Mouse (Mus musculus) kidney, adult 18-20 months (tissue): ENCODE data around the gene Amotl1.

Experiments used
- DNase-seq: peaks from one replicate; pipeline ENCODE4 v3.0.0; 2021

Amotl1 gene

GRCm38 (mm10) chr9:14534833-14535456 is 109.9 kb downstream of the Amotl1 start:
- DNase-seq: no peak

- no peak for DNase-seq
Measured at GRCm38 (mm10) chr9:14533659-14534058, 111.2 kb downstream of the Amotl1 start.

- DNase-seq: no peak
Measured at GRCm38 (mm10) chr9:14532283-14532682, 112.6 kb downstream of the Amotl1 start.

GRCm38 (mm10) chr9:14530004-14530403 is 114.9 kb downstream of the Amotl1 start:
- DNase-seq: no peak

GRCm38 (mm10) chr9:14523408-14524043 is 121.3 kb downstream of the Amotl1 start:
- peak; percentile 79 for DNase-seq

- no peak for DNase-seq
Measured at GRCm38 (mm10) chr9:14521695-14522094, 123.2 kb downstream of the Amotl1 start.

GRCm38 (mm10) chr9:14520971-14521670 is 123.7 kb downstream of the Amotl1 start:
- DNase-seq: no peak

GRCm38 (mm10) chr9:14518105-14518504 is 126.8 kb downstream of the Amotl1 start:
- DNase-seq: no peak

GRCm38 (mm10) chr9:14517296-14517695 is 127.6 kb downstream of the Amotl1 start:
- no peak for DNase-seq

- peak; percentile 16 for DNase-seq
Measured at GRCm38 (mm10) chr9:14512633-14513445, 132.0 kb downstream of the Amotl1 start.

GRCm38 (mm10) chr9:14500916-14501424 is 143.9 kb downstream of the Amotl1 start:
- no peak for DNase-seq

GRCm38 (mm10) chr9:14500023-14500915 is 144.6 kb downstream of the Amotl1 start, which contains the start of the genes Kdm4d and Cwc15:
Gene Kdm4d, minus strand, starts transcription at chr9:14500482.
Gene Cwc15, plus strand, starts transcription at chr9:14500617.
- DNase-seq: peak; percentile 90

GRCm38 (mm10) chr9:14498896-14499705 is 145.8 kb downstream of the Amotl1 start:
- no peak for DNase-seq
